Mouse (Mus musculus): Measurements from ENCODE around the gene Gan. TPM values are rescaled to one million over a fixed set of nuclear protein-coding genes. Genes with fewer than 3 reads are reported as not detected.
A peak's percentile ranks its signal among the peaks of the same experiment; 100 is the strongest.

The Gan gene
- polyA plus RNA-seq (2014; fragmentation: Nextera tagmentation; extraction: Ambion mirVana): 2.8 and 3.0 TPM in 2 replicates

- Histone ChIP-seq H3K27me3 (replicated peaks; ENCODE audit: control insufficient read depth, insufficient read depth, low read length) (no peaks in the 10 kb centered on the region), H3K9me3 (ENCODE audit: control insufficient read depth, low read length) (no peaks in the 10 kb centered on the region), H3K4me3 (ENCODE audit: low read depth, low read length) (peak within 1 kb of the TSS; percentile 90), H3K9ac (ENCODE audit: low read length) (peak within 1 kb of the TSS; percentile 84), H3K36me3 (ENCODE audit: control insufficient read depth, insufficient read depth, low read length) (no peaks in the 10 kb centered on the region), H3K27ac (ENCODE audit: low read depth) (peak within 1 kb of the TSS; percentile 84), H3K4me1 (replicated peaks; ENCODE audit: control insufficient read depth, insufficient read depth, low read length) (peaks cover 16% of the 10 kb centered on the region), H3K4me2 (ENCODE audit: low read length) (peak within 1 kb of the TSS; percentile 80)
- DNase-seq (ENCODE audit: low spot score): peak; percentile 73
- WGBS: under 1% methylated on average over 62 of the region's 65 CpGs
- ATAC-seq (replicated peaks; ENCODE audit: low FRiP score, low TSS enrichment, low read depth): peak; percentile 57
Measured at GRCm38 (mm10) chr8:117158135-117158761, at the start of gene Gan. Gene Gan, plus strand, starts transcription at chr8:117158135.

- no peaks in the 10 kb centered on the region for H3K4me1 ChIP-seq (replicated peaks; ENCODE audit: control insufficient read depth, insufficient read depth, low read length)
- no peak overlapping the region for H3K4me3 ChIP-seq (ENCODE audit: low read depth, low read length)
- no peak overlapping the region for H3K4me2 ChIP-seq (ENCODE audit: low read length)
- no peaks in the 10 kb centered on the region for H3K36me3 ChIP-seq (ENCODE audit: control insufficient read depth, insufficient read depth, low read length)
- ATAC-seq (replicated peaks; ENCODE audit: low FRiP score, low TSS enrichment, low read depth) (no peak), DNase-seq (ENCODE audit: low spot score) (no peak)
- H3K9ac ChIP-seq (ENCODE audit: low read length): no peak overlapping the region
- no peaks in the 10 kb centered on the region for H3K27me3 ChIP-seq (replicated peaks; ENCODE audit: control insufficient read depth, insufficient read depth, low read length)
- H3K27ac ChIP-seq (ENCODE audit: low read depth): no peak overlapping the region
- 93% methylated on average over 19 of the region's 19 CpGs for WGBS
- H3K9me3 ChIP-seq (ENCODE audit: control insufficient read depth, low read length): 0 out of 2 replicates have a peak, but pooled peaks cover 2% of the 10 kb centered on the region
Measured at GRCm38 (mm10) chr8:117109018-117109711, 48.8 kb upstream of the Gan start.

GRCm38 (mm10) chr8:117109801-117110390 is 48.0 kb upstream of the Gan start:
- DNase-seq (ENCODE audit: low spot score): peak; percentile 73
- no peak overlapping the region for H3K4me2 ChIP-seq (ENCODE audit: low read length)
- WGBS: 50% methylated on average over 16 of the region's 16 CpGs

GRCm38 (mm10) chr8:117111641-117112040 is 46.3 kb upstream of the Gan start:
- no peak for ATAC-seq (replicated peaks; ENCODE audit: low FRiP score, low TSS enrichment, low read depth)
- Histone ChIP-seq H3K4me3 (ENCODE audit: low read depth, low read length) (no peak overlapping the region), H3K27me3 (replicated peaks; ENCODE audit: control insufficient read depth, insufficient read depth, low read length) (no peaks in the 10 kb centered on the region), H3K9ac (ENCODE audit: low read length) (no peak overlapping the region), H3K9me3 (ENCODE audit: control insufficient read depth, low read length) (0 out of 2 replicates have a peak, but pooled peaks cover 2% of the 10 kb centered on the region), H3K36me3 (ENCODE audit: control insufficient read depth, insufficient read depth, low read length) (no peaks in the 10 kb centered on the region), H3K27ac (ENCODE audit: low read depth) (no peak overlapping the region), H3K4me2 (ENCODE audit: low read length) (no peak overlapping the region), H3K4me1 (replicated peaks; ENCODE audit: control insufficient read depth, insufficient read depth, low read length) (0 out of 2 replicates have a peak, but pooled peaks cover 7% of the 10 kb centered on the region)
- WGBS: 65% methylated on average over 3 of the region's 3 CpGs
- no peak for DNase-seq (ENCODE audit: low spot score)

More at GRCm38 (mm10) chr8:117109801-117110390, 48.0 kb upstream of the Gan start:
- Histone ChIP-seq H3K9ac (ENCODE audit: low read length) (no peak overlapping the region), H3K36me3 (ENCODE audit: control insufficient read depth, insufficient read depth, low read length) (no peaks in the 10 kb centered on the region), H3K4me1 (replicated peaks; ENCODE audit: control insufficient read depth, insufficient read depth, low read length) (no peaks in the 10 kb centered on the region), H3K4me3 (ENCODE audit: low read depth, low read length) (no peak overlapping the region), H3K27me3 (replicated peaks; ENCODE audit: control insufficient read depth, insufficient read depth, low read length) (no peaks in the 10 kb centered on the region), H3K9me3 (ENCODE audit: control insufficient read depth, low read length) (0 out of 2 replicates have a peak, but pooled peaks cover 2% of the 10 kb centered on the region), H3K27ac (ENCODE audit: low read depth) (no peak overlapping the region)
- no peak for ATAC-seq (replicated peaks; ENCODE audit: low FRiP score, low TSS enrichment, low read depth)

GRCm38 (mm10) chr8:117112261-117112660 is 45.7 kb upstream of the Gan start:
- no peak overlapping the region for H3K4me2 ChIP-seq (ENCODE audit: low read length)
- no peak for DNase-seq (ENCODE audit: low spot score)

GRCm38 (mm10) chr8:117115094-117115493 is 42.8 kb upstream of the Gan start:
- no peaks in the 10 kb centered on the region for H3K9me3 ChIP-seq (ENCODE audit: control insufficient read depth, low read length)
- H3K36me3 ChIP-seq (ENCODE audit: control insufficient read depth, insufficient read depth, low read length): no peaks in the 10 kb centered on the region
- no peak overlapping the region for H3K9ac ChIP-seq (ENCODE audit: low read length)
- H3K27me3 ChIP-seq (replicated peaks; ENCODE audit: control insufficient read depth, insufficient read depth, low read length): no peaks in the 10 kb centered on the region
- no peak overlapping the region for H3K4me3 ChIP-seq (ENCODE audit: low read depth, low read length)
- ATAC-seq (replicated peaks; ENCODE audit: low FRiP score, low TSS enrichment, low read depth) (no peak), DNase-seq (ENCODE audit: low spot score) (no peak)
- H3K27ac ChIP-seq (ENCODE audit: low read depth): peak overlapping the region; percentile 72
- WGBS: 30% methylated on average over 6 of the region's 6 CpGs
- H3K4me1 ChIP-seq (replicated peaks; ENCODE audit: control insufficient read depth, insufficient read depth, low read length): 0 out of 2 replicates have a peak, but pooled peaks cover 7% of the 10 kb centered on the region
- peak overlapping the region; percentile 30; the same call in 1 of the 2 replicates for H3K4me2 ChIP-seq (ENCODE audit: low read length)

More at GRCm38 (mm10) chr8:117112261-117112660, 45.7 kb upstream of the Gan start:
- Histone ChIP-seq H3K36me3 (ENCODE audit: control insufficient read depth, insufficient read depth, low read length) (no peaks in the 10 kb centered on the region), H3K27me3 (replicated peaks; ENCODE audit: control insufficient read depth, insufficient read depth, low read length) (no peaks in the 10 kb centered on the region), H3K9ac (ENCODE audit: low read length) (no peak overlapping the region), H3K9me3 (ENCODE audit: control insufficient read depth, low read length) (0 out of 2 replicates have a peak, but pooled peaks cover 2% of the 10 kb centered on the region), H3K4me1 (replicated peaks; ENCODE audit: control insufficient read depth, insufficient read depth, low read length) (0 out of 2 replicates have a peak, but pooled peaks cover 7% of the 10 kb centered on the region), H3K27ac (ENCODE audit: low read depth) (no peak overlapping the region), H3K4me3 (ENCODE audit: low read depth, low read length) (no peak overlapping the region)
- ATAC-seq (replicated peaks; ENCODE audit: low FRiP score, low TSS enrichment, low read depth): no peak; the same call in 1 of the 2 replicates
- WGBS: 60% methylated on average over 8 of the region's 8 CpGs

- no peak overlapping the region for H3K4me3 ChIP-seq (ENCODE audit: low read depth, low read length)
- DNase-seq (ENCODE audit: low spot score) (peak; percentile 90), ATAC-seq (replicated peaks; ENCODE audit: low FRiP score, low TSS enrichment, low read depth) (peak; percentile 78)
- no peaks in the 10 kb centered on the region for H3K9me3 ChIP-seq (ENCODE audit: control insufficient read depth, low read length)
- H3K4me2 ChIP-seq (ENCODE audit: low read length): peak overlapping the region; percentile 30
- H3K9ac ChIP-seq (ENCODE audit: low read length): no peak overlapping the region
- 18% methylated on average over 13 of the region's 13 CpGs for WGBS
- 0 out of 2 replicates have a peak, but pooled peaks cover 7% of the 10 kb centered on the region for H3K4me1 ChIP-seq (replicated peaks; ENCODE audit: control insufficient read depth, insufficient read depth, low read length)
- no peaks in the 10 kb centered on the region for H3K27me3 ChIP-seq (replicated peaks; ENCODE audit: control insufficient read depth, insufficient read depth, low read length)
- no peaks in the 10 kb centered on the region for H3K36me3 ChIP-seq (ENCODE audit: control insufficient read depth, insufficient read depth, low read length)
- H3K27ac ChIP-seq (ENCODE audit: low read depth): peak overlapping the region; percentile 72
Measured at GRCm38 (mm10) chr8:117115676-117116446, 42.1 kb upstream of the Gan start.

GRCm38 (mm10) chr8:117116534-117116933 is 41.4 kb upstream of the Gan start:
- Histone ChIP-seq H3K9ac (ENCODE audit: low read length) (no peak overlapping the region), H3K4me3 (ENCODE audit: low read depth, low read length) (no peak overlapping the region), H3K4me2 (ENCODE audit: low read length) (peak overlapping the region; percentile 6; the same call in 1 of the 2 replicates), H3K27me3 (replicated peaks; ENCODE audit: control insufficient read depth, insufficient read depth, low read length) (no peaks in the 10 kb centered on the region), H3K36me3 (ENCODE audit: control insufficient read depth, insufficient read depth, low read length) (no peaks in the 10 kb centered on the region), H3K4me1 (replicated peaks; ENCODE audit: control insufficient read depth, insufficient read depth, low read length) (0 out of 2 replicates have a peak, but pooled peaks cover 7% of the 10 kb centered on the region), H3K9me3 (ENCODE audit: control insufficient read depth, low read length) (no peaks in the 10 kb centered on the region), H3K27ac (ENCODE audit: low read depth) (peak overlapping the region; percentile 72)
- ATAC-seq (replicated peaks; ENCODE audit: low FRiP score, low TSS enrichment, low read depth) (peak; percentile 32; the same call in 1 of the 2 replicates), DNase-seq (ENCODE audit: low spot score) (no peak)
- WGBS: 61% methylated on average over 7 of the region's 7 CpGs
